Mouse (Mus musculus) CD8-positive naive resting alpha-beta T cell, adult 2 months (primary cell): ENCODE data around the gene Eif4a3.
"Not testable (repeated sequence)": the region's sequence is repeated elsewhere in the genome, so short reads cannot be mapped to it uniquely, and the experiment has no call there.

ENCODE experiments used
- DNase-seq, 2 experiments: peaks; one replicate each; pipeline ENCODE4 v3.0.0; 2022; ENCODE audit warnings: low read depth in 2 of 2, low spot score in 2 of 2

Eif4a3 gene

GRCm38 (mm10) chr11:119252854-119253541 is 46.9 kb downstream of the Eif4a3 start:
- DNase-seq, result peak in 1 of 2 experiments; percentile 45

GRCm38 (mm10) chr11:119250998-119251397 is 48.9 kb downstream of the Eif4a3 start:
- no peak for DNase-seq

GRCm38 (mm10) chr11:119249011-119249410 is 50.9 kb downstream of the Eif4a3 start:
- peak in 1 of 2 experiments; percentile 47 for DNase-seq

- not testable (repeated sequence) for DNase-seq
Measured at GRCm38 (mm10) chr11:119245543-119245942, 54.3 kb downstream of the Eif4a3 start.

- no peak for DNase-seq
Measured at GRCm38 (mm10) chr11:119239480-119239879, 60.4 kb downstream of the Eif4a3 start.
